Mouse (Mus musculus) ES-Bruce4 (cell line): ENCODE measurements around the gene Notch2. TPM values are rescaled to one million over a fixed set of nuclear protein-coding genes. Genes with fewer than 3 reads are reported as not detected.

Source experiments
- H3K27ac ChIP-seq: 2 replicates; pipeline ENCODE4 v1.5.1; 2012; ENCODE audit warnings: low read length, inconsistent platforms; ENCODE audit not compliant: insufficient read depth
- H3K27me3 ChIP-seq: 2 replicates; pipeline ENCODE4 v1.6.1; 2012; ENCODE audit warnings: mild to moderate bottlenecking, low read length, inconsistent platforms; ENCODE audit not compliant: control insufficient read depth, poor library complexity, insufficient read depth, severe bottlenecking
- H3K36me3 ChIP-seq: 2 replicates; pipeline ENCODE4 v1.6.1; 2012; ENCODE audit warnings: inconsistent platforms, mild to moderate bottlenecking, low read length, moderate library complexity; ENCODE audit not compliant: control insufficient read depth, poor library complexity, insufficient read depth, severe bottlenecking
- H3K4me1 ChIP-seq: one replicate; pipeline ENCODE4 v1.8.1; 2011; ENCODE audit warnings: low read length; ENCODE audit not compliant: control insufficient read depth, insufficient read depth
- H3K4me3 ChIP-seq: 2 replicates; pipeline ENCODE4 v1.5.1; 2011; ENCODE audit warnings: low read depth, mild to moderate bottlenecking, low read length
- H3K9ac ChIP-seq: 2 replicates; pipeline ENCODE4 v1.6.1; 2012; ENCODE audit warnings: low read depth, mild to moderate bottlenecking, inconsistent platforms; ENCODE audit not compliant: poor library complexity, severe bottlenecking
- H3K9me3 ChIP-seq: replicated peaks from 2 replicates; pipeline ENCODE4 v1.6.1; 2012; ENCODE audit warnings: mild to moderate bottlenecking, low read length, inconsistent platforms; ENCODE audit not compliant: control insufficient read depth, poor library complexity, insufficient read depth, severe bottlenecking
- CTCF ChIP-seq: IDR thresholded peaks from one replicate; pipeline ENCODE4 v1.8.1; 2011; ENCODE audit warnings: low read depth, low read length
- EP300 ChIP-seq: IDR thresholded peaks from 2 replicates; pipeline ENCODE4 v1.6.1; 2011; ENCODE audit warnings: low read depth, low read length; ENCODE audit not compliant: insufficient read depth
- POLR2A ChIP-seq: IDR thresholded peaks from one replicate; pipeline ENCODE4 v1.8.1; 2011; ENCODE audit warnings: low read length; ENCODE audit not compliant: insufficient read depth
- polyA plus RNA-seq: library from polyadenylated mRNA; stranded (reverse); fragments of >200 nt; gene quantifications from 2 replicates; pipeline ENCODE4 v1.2.4, GENCODE M21; 2011; ENCODE audit warnings: low read depth; ENCODE audit not compliant: missing spikeins, insufficient read depth, insufficient read length

The Notch2 gene
- polyA plus RNA-seq, 1 experiment = 23.2 TPM

- H3K4me3 ChIP-seq = no peak overlapping the region
- H3K27ac ChIP-seq = no peak overlapping the region
- H3K9me3 ChIP-seq = no peaks in the 10 kb centered on the region
- H3K27me3 ChIP-seq = no peaks in the 10 kb centered on the region
- H3K4me1 ChIP-seq = no peaks in the 10 kb centered on the region
- no peak overlapping the region for H3K9ac ChIP-seq
- H3K36me3 ChIP-seq = no peaks in the 10 kb centered on the region; the same call in 1 of the 2 replicates
- TF ChIP-seq CTCF (no peak), EP300 (no peak), POLR2A (no peak)
Measured at GRCm38 (mm10) chr3:98082972-98083371, 69.6 kb downstream of the Notch2 start.

- Histone ChIP-seq H3K36me3 (no peaks in the 10 kb centered on the region; the same call in 1 of the 2 replicates), H3K27me3 (no peaks in the 10 kb centered on the region), H3K9ac (no peak overlapping the region), H3K4me1 (no peaks in the 10 kb centered on the region), H3K9me3 (no peaks in the 10 kb centered on the region), H3K27ac (no peak overlapping the region), H3K4me3 (no peak overlapping the region)
- TF ChIP-seq POLR2A = no peak
- TF ChIP-seq EP300 = no peak
- no peak for TF ChIP-seq CTCF
Measured at GRCm38 (mm10) chr3:98084061-98084655, 70.8 kb downstream of the Notch2 start.

GRCm38 (mm10) chr3:98084870-98085269 is 71.5 kb downstream of the Notch2 start:
- H3K9me3 ChIP-seq = no peaks in the 10 kb centered on the region
- TF ChIP-seq EP300 (no peak), CTCF (no peak), POLR2A (no peak)
- H3K9ac ChIP-seq = no peak overlapping the region
- no peaks in the 10 kb centered on the region for H3K27me3 ChIP-seq
- H3K4me1 ChIP-seq = no peaks in the 10 kb centered on the region
- H3K4me3 ChIP-seq = no peak overlapping the region
- H3K36me3 ChIP-seq = no peaks in the 10 kb centered on the region; the same call in 1 of the 2 replicates
- no peak overlapping the region for H3K27ac ChIP-seq

- H3K4me3 ChIP-seq = no peak overlapping the region
- no peaks in the 10 kb centered on the region for H3K27me3 ChIP-seq
- H3K9ac ChIP-seq = no peak overlapping the region
- no peaks in the 10 kb centered on the region for H3K9me3 ChIP-seq
- H3K36me3 ChIP-seq = no peaks in the 10 kb centered on the region; the same call in 1 of the 2 replicates
- no peak overlapping the region for H3K27ac ChIP-seq
- 0 out of 2 replicates have a peak, but pooled peaks have one; percentile 51 for TF ChIP-seq EP300
- no peak for TF ChIP-seq POLR2A
- H3K4me1 ChIP-seq = no peaks in the 10 kb centered on the region
Measured at GRCm38 (mm10) chr3:98085812-98086268, 72.5 kb downstream of the Notch2 start.

- TF ChIP-seq EP300 (no peak), CTCF (no peak), POLR2A (no peak)
- no peak overlapping the region for H3K4me3 ChIP-seq
- no peak overlapping the region for H3K9ac ChIP-seq
- no peak overlapping the region for H3K27ac ChIP-seq
- H3K27me3 ChIP-seq = no peaks in the 10 kb centered on the region
- H3K4me1 ChIP-seq = no peaks in the 10 kb centered on the region
- no peaks in the 10 kb centered on the region; the same call in 1 of the 2 replicates for H3K36me3 ChIP-seq
- H3K9me3 ChIP-seq = no peaks in the 10 kb centered on the region
Measured at GRCm38 (mm10) chr3:98086441-98086840, 73.1 kb downstream of the Notch2 start.

GRCm38 (mm10) chr3:98086860-98087259 is 73.5 kb downstream of the Notch2 start:
- H3K4me3 ChIP-seq = no peak overlapping the region
- H3K27ac ChIP-seq = no peak overlapping the region
- TF ChIP-seq CTCF (no peak), POLR2A (no peak), EP300 (no peak)
- H3K4me1 ChIP-seq = no peaks in the 10 kb centered on the region
- no peaks in the 10 kb centered on the region for H3K27me3 ChIP-seq
- H3K36me3 ChIP-seq = no peaks in the 10 kb centered on the region; the same call in 1 of the 2 replicates
- H3K9ac ChIP-seq = no peak overlapping the region
- no peaks in the 10 kb centered on the region for H3K9me3 ChIP-seq
